Comparison of ENCODE assay signal across 10 mouse cellular contexts in genomic region chr3:116080939-116081676, GRCm38 (mm10). TPM values are rescaled to one million over a fixed set of nuclear protein-coding genes. Genes with fewer than 3 reads are reported as not detected.
A peak's percentile ranks its signal among the peaks of the same experiment; 100 is the strongest.
DNase-seq lines count a peak whose midpoint lies in the region; ATAC-seq and TF ChIP-seq lines count a peak whose summit lies in the region.
"Had no signal": no experiment of that assay in that cellular context is flagged by ENCODE, and none has a peak within 500 bp of the region (broad histone marks: within the 10 kb centered on the region; RNA-seq: fewer than 3 reads in every experiment).

No protein-coding gene starts in this region.

- TF ChIP-seq POLR2A in kidney, adult 2 months (IDR thresholded peaks at IDR 0.05; ENCODE audit: low read depth, low read length), result no peak
- TF ChIP-seq POLR2A in embryonic fibroblast, embryonic 13.5 days (IDR thresholded peaks at IDR 0.05; ENCODE audit: low read depth, low read length), result no peak

- 0 out of 2 replicates have a peak, but pooled peaks have one; percentile 14 for TF ChIP-seq CTCF in kidney, adult 2 months (conservative IDR thresholded peaks at IDR 0.05; ENCODE audit: insufficient read depth, insufficient read length, low read depth, low read length)
- peak; percentile 24; the same call in 1 of the 2 replicates for TF ChIP-seq CTCF in embryonic fibroblast, embryonic 13.5 days (IDR thresholded peaks at IDR 0.05; ENCODE audit: borderline replicate concordance, insufficient read depth, low read length)

- WGBS in kidney, adult 2 months, result 59% methylated on average over 7 of the region's 7 CpGs
- WGBS in intestine, embryonic 15.5 days, result 32% methylated on average over 7 of the region's 7 CpGs

- H3K4me1 ChIP-seq in kidney, adult 2 months (ENCODE audit: control insufficient read depth, insufficient read depth, low read length), result no peaks in the 10 kb centered on the region
- peaks cover 13% of the 10 kb centered on the region for H3K4me1 ChIP-seq in embryonic fibroblast, embryonic 13.5 days (ENCODE audit: control insufficient read depth, insufficient read depth, low read length)
- 0 out of 2 replicates have a peak, but pooled peaks cover 3% of the 10 kb centered on the region for H3K4me1 ChIP-seq in intestine, embryonic 15.5 days (replicated peaks)

- H3K36me3 ChIP-seq in kidney, adult 2 months (ENCODE audit: control insufficient read depth, insufficient read depth, low read length), result no peaks in the 10 kb centered on the region
- H3K36me3 ChIP-seq in intestine, embryonic 15.5 days, result no peaks in the 10 kb centered on the region

- no peak overlapping the region for H3K9ac ChIP-seq in intestine, embryonic 15.5 days

- no peaks in the 10 kb centered on the region for H3K27me3 ChIP-seq in kidney, adult 2 months (replicated peaks; ENCODE audit: control insufficient read depth, insufficient read depth, low read length)
- H3K27me3 ChIP-seq in intestine, embryonic 15.5 days (replicated peaks), result no peaks in the 10 kb centered on the region

- peak; percentile 4 for DNase-seq in kidney, adult 2 months
- DNase-seq in kidney, adult 8-10 months, result no peak
- DNase-seq in 3134 (ENCODE audit: extremely low read depth, insufficient read length, low spot score), result peak; percentile 30
- DNase-seq in adrenal gland, adult 2 months, result no peak
- no peak for DNase-seq in cerebellum, adult 9-10 months
- no peak for DNase-seq in left cerebral cortex, postnatal 4 days
- DNase-seq: adrenal gland, adult 8-10 months had no signal

- ATAC-seq in intestine, embryonic 15.5 days, result peak; percentile 41; the same call in 1 of the 2 replicates

- no peak overlapping the region for H3K27ac ChIP-seq in kidney, adult 2 months (ENCODE audit: insufficient read depth, low read depth, low read length)
- H3K27ac ChIP-seq in embryonic fibroblast, embryonic 13.5 days (ENCODE audit: insufficient read depth, low read length), result no peak overlapping the region
- peak overlapping the region; percentile 40; the same call in 1 of the 2 replicates for H3K27ac ChIP-seq in intestine, embryonic 15.5 days
- H3K27ac ChIP-seq: macrophage had no signal

- no peaks in the 10 kb centered on the region for H3K9me3 ChIP-seq in intestine, embryonic 15.5 days

- intact Hi-C loops in left cerebral cortex, postnatal 4 days (cut with DNase I), result no loop called here

- H3K4me2 ChIP-seq in intestine, embryonic 15.5 days (replicated peaks), result no peak overlapping the region

- H3K4me3 ChIP-seq in kidney, adult 2 months (ENCODE audit: insufficient read depth, low read depth, low read length), result no peak overlapping the region
- no peak overlapping the region for H3K4me3 ChIP-seq in embryonic fibroblast, embryonic 13.5 days (ENCODE audit: insufficient read depth, low read length)
- no peak overlapping the region for H3K4me3 ChIP-seq in intestine, embryonic 15.5 days (replicated peaks)

RNA-seq across cellular contexts. Expression of gene Vcam1, which starts 48.4 kb away (rescaled TPM):
- 4.2 and 7.5 TPM in 2 replicates for polyA plus RNA-seq in kidney, adult 2 months (2012; rRNA removed)
- polyA plus RNA-seq in embryonic fibroblast, embryonic 13.5 days (2011; ENCODE audit: insufficient read length, low read depth, missing spikeins), result 114 and 127 TPM in 2 replicates
- polyA plus RNA-seq in intestine, embryonic 15.5 days (2015; fragmentation: Nextera tagmentation; extraction: Ambion mirVana), result 17.0 and 18.9 TPM in 2 replicates
- 10 to 100 TPM; 15.9 to 19.3 TPM for total RNA-seq in adrenal gland, adult 2 months (2021)
- polyA plus RNA-seq in adrenal gland, adult 2 months (2012; rRNA removed), result 0.94 and 2.2 TPM in 2 replicates
- total RNA-seq in left cerebral cortex, postnatal 4 days (2021), result 10 to 100 TPM; 27.9 to 29.8 TPM

Comparison
In these comparisons a context has a peak if more than half of its experiments do, and no peak if none do; other contexts are left out.
1. DNase-seq: peak in kidney, adult 2 months (single experiment) and 3134 (single experiment); none in kidney, adult 8-10 months (0 of 2), adrenal gland, adult 2 months (single experiment), cerebellum, adult 9-10 months (single experiment) and left cerebral cortex, postnatal 4 days (single experiment).